Mouse (Mus musculus) embryonic fibroblast, embryonic 13.5 days (primary cell): ENCODE results near the gene Tmem266.

Experiments
- CTCF ChIP-seq: IDR thresholded peaks from 2 replicates; pipeline ENCODE4 v1.5.1; 2011; ENCODE audit warnings: mild to moderate bottlenecking, control low read depth, low read length, moderate library complexity, borderline replicate concordance; ENCODE audit not compliant: insufficient read depth
- POLR2A ChIP-seq: IDR thresholded peaks from 2 replicates; pipeline ENCODE4 v1.6.1; 2011; ENCODE audit warnings: low read depth, mild to moderate bottlenecking, control low read depth, low read length, moderate library complexity

DNA sequence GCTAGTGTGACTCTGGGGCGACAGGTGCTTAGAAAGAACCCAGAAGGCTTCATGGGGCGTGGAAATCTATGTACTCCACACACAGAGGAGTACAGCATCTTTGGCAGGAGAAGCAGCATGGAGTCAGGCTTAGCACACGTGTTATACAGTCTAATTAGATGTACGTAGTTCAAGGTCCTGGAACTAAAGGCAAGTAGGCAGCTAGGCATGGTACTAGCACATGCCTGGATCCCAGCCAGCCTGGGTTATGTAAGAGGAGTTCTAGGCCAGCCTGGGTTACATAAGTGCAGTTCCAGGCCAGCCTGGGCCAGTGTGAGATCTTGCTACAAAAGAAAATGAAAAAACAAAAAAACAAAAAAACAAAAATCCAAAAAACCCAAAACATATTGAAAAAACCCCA, 49.2 kb upstream of the Tmem266 start:
- TF ChIP-seq CTCF (no peak), POLR2A (no peak)
